Mouse (Mus musculus) frontal cortex, postnatal 14 days (tissue): ENCODE data around the gene C530025M09Rik.

ENCODE experiments used
- DNase-seq, 2 experiments: peaks; one replicate each; pipeline ENCODE4 v3.0.0; 2022; ENCODE audit warnings: low spot score in 2 of 2

Gene C530025M09Rik

GRCm38 (mm10) chr2:149804599-149805140, 26.3 kb downstream of the C530025M09Rik start:
- DNase-seq, result no peak

GRCm38 (mm10) chr2:149798613-149799012, 32.4 kb downstream of the C530025M09Rik start:
- DNase-seq, result no peak
